Mouse (Mus musculus) central nervous system, embryonic 11.5 days (tissue): Measurements from ENCODE around the gene Cts8. TPM values are rescaled to one million over a fixed set of nuclear protein-coding genes. Genes with fewer than 3 reads are reported as not detected.

ENCODE experiments used
- polyA plus RNA-seq: library from polyadenylated mRNA; depleted of rRNA; stranded (reverse); fragments of >200 nt; gene quantifications from 2 replicates; pipeline ENCODE4 v1.2.3, GENCODE M21; 2012; rRNA removed

The Cts8 gene
- polyA plus RNA-seq, result not detected in 2 replicates

GRCm38 (mm10) chr13:61255258-61255657 is at the start of gene Cts8:
Gene Cts8 (minus strand): TSS chr13:61255358.

GRCm38 (mm10) chr13:61288739-61289138 is 33.6 kb upstream of the Cts8 start, which contains the start of gene Gm49398:
Gene Gm49398 (minus strand): TSS chr13:61288839.

GRCm38 (mm10) chr13:61203310-61203709 is 51.8 kb downstream of the Cts8 start, which contains the start of gene Cts6:
Gene Cts6 (minus strand): TSS chr13:61203410.

Other genes starting within 250 kb of the Cts8 start
- gene Ctsj, start 249.4 kb downstream of the Cts8 start, polyA plus RNA-seq, result 0.09 TPM in 1 of 2 replicates, not detected in the other
- gene Ctsq, start 214.7 kb downstream of the Cts8 start, polyA plus RNA-seq, result 0.06 TPM in 1 of 2 replicates, not detected in the other
- not detected in 2 replicates for gene Ctsr, start 91.1 kb downstream of the Cts8 start, polyA plus RNA-seq
- not detected in 2 replicates for gene Cts6, start 51.9 kb downstream of the Cts8 start, polyA plus RNA-seq
- not detected in 2 replicates for gene Gm49398, start 33.5 kb upstream of the Cts8 start, polyA plus RNA-seq
- not detected in 2 replicates for gene Cts7, start 102.8 kb upstream of the Cts8 start, polyA plus RNA-seq